Mouse (Mus musculus) forebrain, postnatal 0 days (tissue): ENCODE data around the gene Gdpgp1. TPM values are rescaled to one million over a fixed set of nuclear protein-coding genes. Genes with fewer than 3 reads are reported as not detected.

Experiments
- ATAC-seq: fragments of 200-750 bp; cut with Nextera tagmentation; 2 replicates; pipeline ENCODE4 v1.8.0; 2017; ENCODE audit warnings: mild to moderate bottlenecking, moderate library complexity
- DNase-seq: peaks from one replicate; pipeline ENCODE4 v3.0.0-alpha.2; 2015
- H3K27ac ChIP-seq: fragments of 300-500 bp; sonication (generic); 2 replicates; pipeline ENCODE4 v1.5.1; 2014; ENCODE audit warnings: low read depth, mild to moderate bottlenecking, antibody characterized with exemption, low read length, moderate library complexity, mixed read lengths
- H3K27me3 ChIP-seq: fragments of 300-500 bp; sonication (generic); 2 replicates; pipeline ENCODE4 v1.6.1; 2014; ENCODE audit warnings: mild to moderate bottlenecking, low read length, mixed read lengths; ENCODE audit not compliant: insufficient read depth
- H3K36me3 ChIP-seq: fragments of 300-500 bp; sonication (generic); 2 replicates; pipeline ENCODE4 v1.6.1; 2014; ENCODE audit warnings: mild to moderate bottlenecking, moderate library complexity; ENCODE audit not compliant: insufficient read depth
- H3K4me1 ChIP-seq: fragments of 300-500 bp; sonication (generic); 2 replicates; pipeline ENCODE4 v1.6.1; 2014; ENCODE audit warnings: antibody characterized with exemption; ENCODE audit not compliant: insufficient read depth
- H3K4me2 ChIP-seq: fragments of 300-500 bp; sonication (generic); 2 replicates; pipeline ENCODE4 v1.6.1; 2014; ENCODE audit warnings: low read depth, mild to moderate bottlenecking, moderate library complexity
- H3K4me3 ChIP-seq: fragments of 300-500 bp; sonication (generic); 2 replicates; pipeline ENCODE4 v1.5.1; 2014; ENCODE audit warnings: low read depth, low read length, mixed read lengths
- H3K9ac ChIP-seq: fragments of 300-500 bp; sonication (generic); 2 replicates; pipeline ENCODE4 v1.6.1; 2014; ENCODE audit warnings: mild to moderate bottlenecking
- H3K9me3 ChIP-seq: fragments of 300-500 bp; sonication (generic); 2 replicates; pipeline ENCODE4 v1.6.1; 2016; ENCODE audit warnings: low read length
- CTCF ChIP-seq: sonication (generic); IDR thresholded peaks from 2 replicates; pipeline ENCODE4 v1.5.1; 2016; ENCODE audit warnings: antibody characterized with exemption, control low read depth, low read depth
- WGBS: fragments of 180-500 bp; shearing (Covaris S2); extraction: QIAGEN DNeasy Blood & Tissue Kit; methylation state at CpG from one replicate; pipeline ENCODE4 v1.1.7; 2014; 5-methylcytosine and 5-hydroxymethylcytosine counted together
- polyA plus RNA-seq: library from polyadenylated mRNA; unstranded; fragments of >200 nt; fragmentation: Nextera tagmentation; extraction: Ambion mirVana; gene quantifications from 2 replicates; pipeline ENCODE4 v1.2.1, GENCODE M21; 2015
- total RNA-seq: library from RNA; depleted of rRNA; stranded (reverse); fragments of >200 nt; gene quantifications from 2 replicates; pipeline ENCODE4 v1.2.3, GENCODE M21; 2014; rRNA removed

Gdpgp1 gene
- 4.1 and 5.8 TPM in 2 replicates for total RNA-seq
- 1.3 and 2.6 TPM in 2 replicates for polyA plus RNA-seq

DNA sequence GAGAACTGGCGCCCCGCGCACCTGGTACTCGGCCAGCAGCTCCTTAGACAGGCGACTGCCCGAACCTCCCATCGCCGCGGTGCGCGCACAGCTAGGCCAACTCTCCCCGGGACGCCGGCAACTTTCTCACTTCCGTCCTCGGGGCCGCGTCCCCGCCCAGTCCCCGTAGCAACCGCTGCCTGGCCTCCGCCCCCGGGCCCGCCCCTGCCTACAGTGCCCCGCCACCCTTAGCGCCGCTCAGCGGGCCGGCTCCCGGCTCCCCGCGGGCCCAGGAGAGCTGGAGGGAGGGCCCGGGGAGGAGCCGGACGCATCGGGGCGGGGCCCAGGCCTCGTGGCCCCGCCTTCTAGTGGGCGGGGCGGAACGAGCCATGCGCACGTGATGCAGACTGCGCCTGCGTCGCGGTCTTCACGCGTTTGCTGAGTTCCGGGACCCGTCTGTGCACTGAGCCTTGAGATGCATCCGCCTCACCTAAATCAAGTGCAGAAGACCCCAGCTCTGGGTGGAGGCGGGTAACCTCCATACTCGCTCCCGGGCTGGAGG lies at the start of gene Gdpgp1, which contains the start of gene Cib1:
Gdpgp1 (plus strand) TSS at position 377 of the 541 bp plus-strand sequence.
Cib1 (minus strand) TSS at position 325 of the 541 bp plus-strand sequence.
- Histone ChIP-seq H3K27me3 (no peaks in the 10 kb centered on the region; the same call in 1 of the 2 replicates), H3K9me3 (no peaks in the 10 kb centered on the region), H3K27ac (peak within 1 kb of the TSS; percentile 59; the same call in 1 of the 2 replicates), H3K36me3 (peaks cover 4% of the 10 kb centered on the region; the same call in 1 of the 2 replicates), H3K4me3 (peak within 1 kb of the TSS; percentile 84), H3K4me2 (peak within 1 kb of the TSS; percentile 90), H3K9ac (peak within 1 kb of the TSS; percentile 65), H3K4me1 (0 out of 2 replicates have a peak, but pooled peaks cover 3% of the 10 kb centered on the region)
- DNase-seq, result peak; percentile 98
- 4% methylated on average over 50 of the region's 56 CpGs for WGBS
- ATAC-seq, result peak; percentile 98
- no peak for TF ChIP-seq CTCF

DNA sequence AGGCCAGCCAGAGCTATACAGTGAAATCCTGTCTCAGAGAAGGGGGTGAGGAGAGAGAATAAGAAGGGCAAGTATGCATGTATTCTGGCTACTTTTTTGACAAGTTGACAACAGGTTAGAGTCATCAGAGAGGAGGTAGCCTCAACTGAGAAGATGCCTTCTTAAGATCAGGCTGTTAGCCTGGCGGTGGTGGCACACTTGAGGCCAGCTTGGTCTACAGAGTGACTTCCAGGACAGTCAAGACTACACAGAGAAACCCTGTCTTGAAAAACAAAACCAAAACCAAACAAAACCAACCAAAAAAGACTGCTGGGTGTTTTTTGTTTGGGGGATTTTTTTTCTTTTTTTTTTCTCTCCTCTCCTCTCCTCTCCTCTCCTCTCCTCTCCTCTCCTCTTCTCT lies 49.2 kb upstream of the Gdpgp1 start:
- Histone ChIP-seq H3K36me3 (no peaks in the 10 kb centered on the region), H3K27ac (no peak overlapping the region), H3K27me3 (no peaks in the 10 kb centered on the region), H3K9ac (no peak overlapping the region), H3K9me3 (no peaks in the 10 kb centered on the region), H3K4me3 (no peak overlapping the region), H3K4me1 (peaks cover 11% of the 10 kb centered on the region), H3K4me2 (no peak overlapping the region)
- DNase-seq (no peak), ATAC-seq (no peak)
- no peak for TF ChIP-seq CTCF
- 80% methylated on average over 1 of the region's 1 CpGs for WGBS

DNA sequence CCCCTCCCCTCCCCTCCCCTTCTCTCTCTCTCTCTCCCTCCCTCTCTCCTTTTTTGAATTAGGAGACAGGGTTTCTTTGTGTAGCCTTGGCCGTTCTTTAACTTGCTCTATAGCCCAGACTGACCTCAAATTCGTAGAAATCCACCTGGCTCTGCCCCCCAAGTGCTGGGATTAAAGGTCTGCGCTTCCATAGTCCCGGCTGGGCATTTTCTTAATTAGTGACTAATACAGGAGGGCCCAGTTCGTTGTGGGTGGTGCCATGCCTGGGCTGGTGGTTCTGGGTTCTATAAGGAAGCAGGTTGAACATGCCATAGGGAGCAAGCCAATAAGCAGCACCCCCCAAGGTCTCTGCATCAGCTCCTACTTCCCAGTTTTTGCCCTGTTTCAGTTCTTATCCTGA lies 48.7 kb upstream of the Gdpgp1 start:
- Histone ChIP-seq H3K4me1 (peaks cover 16% of the 10 kb centered on the region), H3K27ac (no peak overlapping the region), H3K27me3 (no peaks in the 10 kb centered on the region), H3K4me3 (no peak overlapping the region), H3K4me2 (no peak overlapping the region), H3K9ac (no peak overlapping the region), H3K9me3 (no peaks in the 10 kb centered on the region), H3K36me3 (no peaks in the 10 kb centered on the region)
- 34% methylated on average over 5 of the region's 5 CpGs for WGBS
- DNase-seq (no peak), ATAC-seq (no peak)
- no peak for TF ChIP-seq CTCF

DNA sequence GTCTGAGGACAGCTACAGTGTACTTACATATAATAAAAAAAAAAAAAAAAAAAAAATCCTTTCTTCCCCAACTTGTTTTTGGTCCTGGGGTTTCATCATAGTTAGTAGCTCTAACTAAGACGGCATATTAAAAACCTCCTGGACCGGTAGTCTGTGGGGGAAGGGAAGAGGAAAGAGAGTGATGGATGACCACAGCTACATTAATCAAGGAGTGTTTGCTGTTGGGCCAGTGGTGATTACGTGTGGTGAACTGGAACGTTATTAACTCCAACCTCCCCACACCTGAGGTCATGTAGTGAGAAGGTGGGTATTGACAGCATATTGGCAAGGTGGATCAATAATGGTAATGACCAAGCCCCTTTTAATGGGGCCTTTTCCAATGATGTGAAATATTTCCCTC lies 48.1 kb upstream of the Gdpgp1 start:
- ATAC-seq, result no peak
- 89% methylated on average over 4 of the region's 4 CpGs for WGBS
- no peak overlapping the region for H3K4me2 ChIP-seq

DNA sequence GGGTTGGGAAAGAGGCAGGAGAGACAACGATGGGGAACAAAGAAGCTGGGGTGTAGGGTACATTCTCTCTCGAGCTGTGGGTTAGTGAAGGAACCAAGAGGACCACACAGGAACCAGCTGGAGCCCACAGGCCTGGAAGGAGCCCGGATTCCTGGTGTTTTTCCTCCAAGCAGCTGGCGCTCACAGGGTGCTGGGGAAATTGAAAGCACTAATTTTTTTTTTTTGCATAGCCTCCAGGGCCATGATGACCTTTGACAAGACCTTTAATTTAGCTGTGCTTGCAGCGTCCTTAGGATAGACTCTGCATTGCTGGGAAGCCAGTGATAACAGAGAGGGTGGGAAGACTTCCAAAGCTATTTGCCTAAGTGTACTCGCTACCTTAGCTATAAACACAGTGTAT lies 47.7 kb upstream of the Gdpgp1 start:
- Histone ChIP-seq H3K4me1 (peaks cover 19% of the 10 kb centered on the region), H3K27me3 (no peaks in the 10 kb centered on the region), H3K4me2 (no peak overlapping the region), H3K27ac (no peak overlapping the region), H3K9me3 (no peaks in the 10 kb centered on the region), H3K36me3 (no peaks in the 10 kb centered on the region), H3K4me3 (no peak overlapping the region), H3K9ac (no peak overlapping the region)
- ATAC-seq (no peak), DNase-seq (no peak)
- TF ChIP-seq CTCF, result no peak
- WGBS, result 67% methylated on average over 6 of the region's 6 CpGs

More for the DNA sequence above, 48.1 kb upstream of the Gdpgp1 start:
- no peak for DNase-seq
- TF ChIP-seq CTCF, result no peak
- no peak overlapping the region for H3K27ac ChIP-seq
- H3K27me3 ChIP-seq, result no peaks in the 10 kb centered on the region
- H3K36me3 ChIP-seq, result no peaks in the 10 kb centered on the region
- H3K4me1 ChIP-seq, result peaks cover 19% of the 10 kb centered on the region
- H3K9me3 ChIP-seq, result no peaks in the 10 kb centered on the region
- H3K9ac ChIP-seq, result no peak overlapping the region
- no peak overlapping the region for H3K4me3 ChIP-seq

DNA sequence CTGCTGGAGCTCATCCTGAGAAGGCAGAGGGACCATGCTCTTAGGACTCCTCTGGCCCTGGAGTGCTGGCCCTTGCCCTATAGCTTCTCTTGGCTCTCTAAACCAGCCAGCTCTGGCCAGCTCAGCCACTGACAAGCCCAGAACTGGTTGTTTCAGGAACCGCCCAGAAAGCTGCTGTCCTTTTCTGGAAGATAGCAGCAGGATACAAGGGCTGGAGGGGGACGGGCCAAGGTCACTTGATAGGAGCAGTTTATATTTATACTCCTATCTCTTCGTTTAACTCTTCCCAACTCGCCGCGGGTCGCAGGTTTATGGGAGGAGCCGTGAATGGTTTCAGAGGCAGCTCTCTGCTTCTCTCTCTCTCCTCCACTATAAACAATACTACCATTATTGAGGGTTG lies 46.6 kb upstream of the Gdpgp1 start:
- DNase-seq (no peak), ATAC-seq (no peak)
- Histone ChIP-seq H3K4me1 (peaks cover 19% of the 10 kb centered on the region), H3K4me2 (peak overlapping the region; percentile 70), H3K27ac (peak overlapping the region; percentile 77), H3K4me3 (peak overlapping the region; percentile 50), H3K9ac (peak overlapping the region; percentile 85), H3K27me3 (no peaks in the 10 kb centered on the region), H3K9me3 (no peaks in the 10 kb centered on the region), H3K36me3 (no peaks in the 10 kb centered on the region)
- 7% methylated on average over 8 of the region's 8 CpGs for WGBS
- TF ChIP-seq CTCF, result no peak

DNA sequence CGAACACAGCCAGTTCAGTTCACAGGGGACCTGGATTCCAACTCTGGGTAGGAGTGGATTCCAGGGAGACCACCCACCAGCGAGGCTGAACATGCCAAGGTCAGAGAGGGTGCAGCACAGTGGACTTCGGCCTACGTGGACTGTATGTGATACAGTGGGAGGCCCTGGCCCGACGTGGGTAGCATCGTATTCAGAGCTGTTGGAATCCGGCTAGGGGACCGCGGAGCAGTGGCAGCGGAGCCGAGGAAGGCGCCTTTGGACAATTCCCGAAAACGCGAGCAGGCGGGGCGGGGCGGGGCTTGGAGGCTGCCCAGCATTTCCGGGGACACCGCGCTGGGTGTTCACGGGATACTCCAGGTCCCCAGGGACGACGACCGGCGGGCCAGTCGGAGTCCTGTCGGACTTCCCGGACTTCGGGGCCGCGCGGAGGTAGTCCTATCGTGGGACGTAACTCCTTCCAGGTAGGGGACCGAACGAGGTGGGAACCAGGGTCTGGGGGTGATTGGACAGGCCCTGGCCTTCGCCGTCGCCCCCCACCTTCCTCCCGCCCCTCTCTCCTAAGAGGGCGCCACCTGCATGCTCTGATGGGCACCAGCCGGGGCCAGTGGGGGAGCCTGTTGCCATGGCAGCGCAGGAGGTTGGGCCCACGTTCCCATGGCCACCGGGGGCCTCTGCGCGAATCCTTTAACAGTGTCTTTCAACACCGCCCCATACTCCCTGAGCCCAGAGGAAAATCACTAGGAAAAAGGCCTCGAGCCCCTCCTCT lies 46.0 kb upstream of the Gdpgp1 start, which contains the start of gene Sema4b:
Sema4b (plus strand) TSS at position 311 of the 766 bp plus-strand sequence.
- no peaks in the 10 kb centered on the region for H3K27me3 ChIP-seq
- peak within 1 kb of the TSS; percentile 77 for H3K27ac ChIP-seq
- DNase-seq, result peak; percentile 96
- ATAC-seq, result peak; percentile 98
- peak within 1 kb of the TSS; percentile 50 for H3K4me3 ChIP-seq
- TF ChIP-seq CTCF, result peak; percentile 54
- H3K36me3 ChIP-seq, result no peaks in the 10 kb centered on the region
- peak within 1 kb of the TSS; percentile 70 for H3K4me2 ChIP-seq
- peaks cover 23% of the 10 kb centered on the region for H3K4me1 ChIP-seq
- under 1% methylated on average over 45 of the region's 51 CpGs for WGBS
- peak within 1 kb of the TSS; percentile 85 for H3K9ac ChIP-seq
- no peaks in the 10 kb centered on the region for H3K9me3 ChIP-seq
